Mouse (Mus musculus) frontal cortex, postnatal 36 days (tissue): ENCODE data around the gene Syt1.

Experiments used
- DNase-seq, 2 experiments: peaks; one replicate each; pipeline ENCODE4 v3.0.0; 2022; ENCODE audit warnings: low spot score in 2 of 2

The Syt1 gene

GRCm38 (mm10) chr10:108763722-108764121, 247.1 kb downstream of the Syt1 start:
- DNase-seq = no peak

DNA sequence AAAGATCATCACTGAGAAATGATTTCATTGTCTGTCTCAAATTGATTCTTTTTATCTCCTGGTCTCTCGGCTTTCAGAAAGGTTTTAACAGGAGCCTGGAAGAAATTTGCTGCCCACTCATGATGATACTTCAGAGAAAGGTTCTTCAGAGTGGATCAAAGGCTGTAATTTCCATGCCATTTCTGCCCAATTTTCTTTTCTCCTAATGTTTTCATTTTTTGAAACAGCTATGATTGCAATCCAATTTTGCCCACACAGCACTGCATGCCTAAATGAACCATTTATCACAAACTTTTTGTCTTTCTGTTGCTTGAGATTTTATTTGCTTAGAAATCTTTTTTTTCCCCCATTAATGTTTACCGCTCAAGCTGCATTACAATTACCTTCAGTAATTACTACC, 257.5 kb downstream of the Syt1 start:
- DNase-seq = no peak

DNA sequence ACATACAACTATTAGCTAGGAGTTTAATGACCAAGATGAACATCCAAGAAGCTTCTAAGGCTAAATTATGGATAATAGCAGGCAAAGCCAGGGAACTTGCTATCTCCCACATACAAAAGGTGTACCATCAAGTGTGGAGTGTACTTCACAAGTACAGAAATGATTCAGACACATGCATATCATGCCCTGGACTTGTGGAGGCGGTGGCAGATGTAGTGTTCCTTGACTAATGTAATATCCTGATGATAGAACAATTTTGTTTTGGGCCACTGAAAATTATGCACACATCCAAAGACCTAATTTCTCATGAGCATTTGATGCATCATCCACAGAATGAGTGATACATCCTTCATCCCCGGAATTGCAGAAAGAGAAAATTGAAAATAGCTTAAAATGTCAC, 267.0 kb downstream of the Syt1 start:
- no peak for DNase-seq

- no peak for DNase-seq
These were observed 276.8 kb downstream of the Syt1 start for GRCm38 (mm10) chr10:108733982-108734381.

GRCm38 (mm10) chr10:108728961-108729360, 281.8 kb downstream of the Syt1 start:
- no peak for DNase-seq

DNA sequence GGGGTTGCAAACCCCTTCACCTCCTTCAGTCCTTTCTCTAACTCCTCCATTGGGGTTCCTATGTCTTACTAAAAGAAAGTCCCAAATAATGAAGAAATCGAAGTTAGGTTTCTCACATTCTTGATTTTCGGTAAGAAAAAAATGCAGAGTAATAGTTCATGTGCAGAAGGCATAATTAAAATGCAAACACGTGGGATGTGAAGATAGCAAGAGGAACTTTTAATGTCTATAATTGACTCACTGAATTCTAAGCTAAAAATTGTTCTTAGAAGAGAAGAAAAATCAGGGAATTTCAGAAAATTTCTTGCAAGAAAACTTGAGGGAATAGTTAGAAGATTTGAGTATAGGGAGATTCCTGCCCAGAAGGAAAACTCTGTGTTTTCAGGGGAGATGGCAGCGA, 284.4 kb downstream of the Syt1 start:
- DNase-seq = no peak

DNA sequence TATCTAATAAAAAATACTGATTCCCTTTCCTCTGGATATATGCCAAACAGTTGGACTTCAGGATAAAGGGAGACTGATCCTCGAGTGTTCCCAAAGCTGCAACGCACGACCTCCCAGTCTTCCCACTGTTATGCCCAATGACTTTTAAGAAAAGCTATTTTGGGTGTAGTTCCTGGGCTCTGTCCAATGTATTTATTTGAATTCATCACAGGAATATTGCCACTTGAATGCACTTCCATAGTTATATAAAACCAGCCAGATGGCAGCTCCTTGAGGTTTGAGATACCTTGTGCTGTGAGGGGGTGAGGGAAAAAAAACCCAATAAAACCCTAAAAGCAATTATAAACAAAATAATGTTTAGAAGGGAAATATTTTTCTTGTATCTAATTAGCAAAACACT, 285.9 kb downstream of the Syt1 start:
- DNase-seq = no peak

- peak in 1 of 2 experiments; percentile 74 for DNase-seq
These were observed 300.3 kb downstream of the Syt1 start for GRCm38 (mm10) chr10:108710514-108710913.

- no peak for DNase-seq
These were observed 305.1 kb downstream of the Syt1 start for GRCm38 (mm10) chr10:108705658-108706057.

GRCm38 (mm10) chr10:108701361-108702128, 309.2 kb downstream of the Syt1 start:
- no peak for DNase-seq

DNA sequence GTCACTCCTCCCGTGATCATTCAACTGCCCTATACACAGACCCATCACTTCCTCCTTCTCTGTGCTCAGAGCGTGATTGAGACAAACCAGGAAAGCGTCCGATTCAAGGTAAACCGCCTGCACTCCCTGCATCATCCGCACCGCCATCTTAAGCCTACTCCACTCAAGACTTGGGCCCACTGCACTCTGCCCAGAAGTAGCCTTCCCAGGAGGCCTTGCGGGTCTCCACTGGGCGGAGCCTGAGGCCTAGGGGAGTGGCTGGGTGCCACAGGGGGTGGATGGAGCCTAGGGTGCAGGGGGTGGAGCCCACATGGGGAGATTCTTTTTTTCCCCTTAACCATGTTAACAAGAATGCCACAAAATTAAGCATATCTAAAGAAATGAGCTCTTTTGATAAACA, 310.8 kb downstream of the Syt1 start, which contains the start of gene Gm5136:
TSS of gene Gm5136 (minus strand) at position 215 of the 400 bp plus-strand sequence.
- no peak for DNase-seq

GRCm38 (mm10) chr10:108697062-108697461, 313.7 kb downstream of the Syt1 start:
- DNase-seq = no peak

- no peak for DNase-seq
These were observed 319.8 kb downstream of the Syt1 start for GRCm38 (mm10) chr10:108690954-108691353.

DNA sequence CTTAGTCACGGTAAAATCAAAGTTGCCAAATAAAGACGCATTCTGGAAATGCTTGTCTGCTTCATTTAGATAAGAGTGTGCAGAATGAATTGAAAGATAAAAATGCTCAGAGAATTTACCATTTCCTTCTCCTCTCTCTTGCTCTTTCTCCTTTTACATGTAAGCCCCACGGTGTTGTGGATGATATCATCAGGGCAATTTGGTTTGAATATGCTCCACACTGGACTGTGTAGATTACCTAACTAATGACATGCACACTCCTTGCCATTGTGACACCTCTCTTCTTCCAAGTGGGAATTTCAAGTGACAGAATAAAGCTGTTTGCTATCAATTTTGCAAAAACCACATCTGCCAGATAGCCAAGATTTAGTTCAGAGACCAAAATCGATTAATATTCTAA, 324.1 kb downstream of the Syt1 start:
- no peak for DNase-seq

- no peak for DNase-seq
These were observed 330.9 kb downstream of the Syt1 start for GRCm38 (mm10) chr10:108679675-108680390.

- no peak for DNase-seq
These were observed 333.7 kb downstream of the Syt1 start for GRCm38 (mm10) chr10:108677053-108677452.

GRCm38 (mm10) chr10:108668944-108669343, 341.8 kb downstream of the Syt1 start:
- no peak for DNase-seq

DNA sequence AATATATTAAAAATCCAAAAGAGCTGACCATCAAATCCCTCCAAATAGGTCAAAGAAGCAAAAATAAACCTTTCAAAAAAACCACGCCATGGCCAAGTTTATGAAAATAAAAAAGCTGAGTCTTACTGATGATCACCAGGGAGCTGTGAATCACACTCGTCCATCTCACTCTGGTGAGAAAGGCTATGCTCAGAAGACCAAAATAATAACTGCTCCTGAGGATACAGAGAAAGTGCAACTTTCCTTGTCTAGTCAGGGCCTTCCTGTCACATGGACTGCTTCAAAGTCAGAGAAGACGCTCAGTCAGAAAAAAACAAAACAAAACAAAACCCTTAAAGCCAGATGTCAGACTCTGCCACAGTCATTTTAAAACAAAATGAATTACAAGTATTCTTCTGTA, 350.5 kb downstream of the Syt1 start:
- DNase-seq = no peak

DNA sequence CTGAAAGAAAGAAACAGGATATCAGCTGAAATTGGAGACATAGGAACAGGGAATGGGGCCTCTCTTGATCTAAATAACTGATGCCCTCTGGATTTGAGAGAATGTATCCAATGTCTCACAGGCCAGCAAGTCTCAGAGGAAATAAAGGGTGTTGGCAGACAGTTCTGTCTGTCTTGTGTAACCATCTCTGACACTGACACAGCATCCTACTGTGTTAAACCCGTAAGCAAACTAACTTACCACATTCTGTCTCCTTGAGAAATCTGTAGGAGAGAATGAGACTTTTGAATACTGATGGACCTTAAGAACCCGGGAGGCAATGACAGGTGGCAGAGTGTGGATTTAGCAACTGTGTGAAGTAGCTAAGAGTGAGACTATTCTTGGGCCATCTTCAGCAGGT, 352.5 kb downstream of the Syt1 start:
- DNase-seq = no peak

- DNase-seq = no peak
These were observed 353.1 kb downstream of the Syt1 start for GRCm38 (mm10) chr10:108657669-108658068.

GRCm38 (mm10) chr10:108656898-108657297, 353.9 kb downstream of the Syt1 start:
- peak in 1 of 2 experiments; percentile 75 for DNase-seq

DNA sequence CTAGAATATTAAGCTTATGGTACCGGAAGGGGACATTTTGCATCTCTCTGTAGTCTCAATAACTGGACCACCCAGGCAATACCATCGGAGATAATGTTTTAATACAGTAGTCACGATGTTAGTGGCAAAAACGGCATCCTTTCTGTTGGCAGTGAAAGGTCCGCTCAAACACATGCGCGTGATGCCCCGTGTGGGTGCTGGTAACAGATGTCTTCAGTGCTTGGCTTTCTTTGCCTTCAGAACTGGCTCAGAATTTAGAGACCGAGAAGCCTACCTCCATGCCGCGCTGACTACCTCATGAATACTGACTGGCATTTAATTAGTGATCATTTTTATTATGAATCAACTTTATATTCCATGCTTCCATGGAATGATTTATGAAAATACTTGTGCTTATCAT, 355.7 kb downstream of the Syt1 start:
- DNase-seq = peak in 1 of 2 experiments; percentile 69

DNA sequence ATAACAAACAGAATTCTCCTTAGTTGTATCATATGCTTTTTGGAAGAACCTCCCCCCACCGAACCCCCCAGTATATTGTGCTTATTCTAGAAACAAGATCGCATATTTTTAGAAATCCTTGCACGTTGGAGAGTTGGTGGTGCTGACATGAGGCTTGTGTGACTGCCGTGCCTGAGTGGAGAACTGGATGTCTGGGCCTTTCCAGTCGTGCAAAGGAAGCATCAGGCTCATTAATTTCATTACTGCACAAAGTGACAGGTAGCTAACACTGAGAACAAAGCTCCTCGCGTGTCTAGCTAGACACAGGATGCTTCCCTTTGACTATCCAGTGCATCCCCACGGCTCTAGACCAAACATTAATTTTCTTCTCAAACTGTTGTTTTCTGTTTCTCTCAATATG, 358.0 kb downstream of the Syt1 start:
- DNase-seq = no peak
